Mouse (Mus musculus): ENCODE results near the gene Qrsl1.

DNA sequence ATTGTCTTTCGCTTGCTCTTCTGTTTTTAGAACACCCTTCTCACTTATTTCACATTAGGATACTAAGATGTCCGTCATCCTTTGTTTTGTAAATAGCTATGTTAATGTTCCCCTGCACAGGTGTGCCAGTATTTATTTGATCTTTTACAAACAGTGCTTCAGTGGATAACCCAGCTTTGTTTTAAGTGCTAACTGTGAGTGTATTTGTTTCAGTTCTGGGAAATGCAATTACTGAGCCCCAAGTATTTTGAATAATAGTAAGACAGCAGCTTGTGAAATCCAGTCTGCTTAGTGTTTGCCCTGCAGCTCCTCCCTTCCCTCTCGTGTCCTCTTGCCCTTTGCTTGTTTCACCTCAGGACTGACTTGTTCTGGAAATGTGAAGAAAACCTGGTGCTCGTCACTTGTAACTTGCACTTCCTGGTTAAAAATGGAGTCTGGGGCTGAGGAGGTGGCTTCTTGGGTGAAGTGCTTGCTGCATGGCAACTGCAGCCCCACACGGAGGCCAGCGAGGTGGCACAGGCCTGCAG is 37.7 kb upstream of the Qrsl1 start:
- TF ChIP-seq POLR2A (IDR thresholded peaks at IDR 0.05; ENCODE audit: borderline replicate concordance, low read depth, low read length) (no peak), CTCF (IDR thresholded peaks at IDR 0.05; ENCODE audit: low read depth, low read length) (no peak)
